Mouse (Mus musculus): ENCODE results near the gene C1qtnf3. TPM values are rescaled to one million over a fixed set of nuclear protein-coding genes. Genes with fewer than 3 reads are reported as not detected.

C1qtnf3 gene
- polyA plus RNA-seq, 1 experiment from 2014 or later, result 3.3 TPM

GRCm38 (mm10) chr15:11003791-11004190, 51.7 kb downstream of the C1qtnf3 start:
- no peak overlapping the region for H3K27ac ChIP-seq (replicated peaks)
- H3K4me3 ChIP-seq, result no peak overlapping the region
- ATAC-seq (ENCODE audit: low FRiP score, low read depth), result no peak
- no peaks in the 10 kb centered on the region for H3K36me3 ChIP-seq
- no peaks in the 10 kb centered on the region for H3K9me3 ChIP-seq
- no peak overlapping the region for H3K4me2 ChIP-seq (replicated peaks)
- H3K27me3 ChIP-seq, result no peaks in the 10 kb centered on the region
- no peak overlapping the region for H3K9ac ChIP-seq (replicated peaks)
- no peaks in the 10 kb centered on the region for H3K4me1 ChIP-seq
- WGBS, result 90% methylated on average over 4 of the region's 4 CpGs

- no peaks in the 10 kb centered on the region for H3K36me3 ChIP-seq
- no peak for ATAC-seq (ENCODE audit: low FRiP score, low read depth)
- no peaks in the 10 kb centered on the region for H3K9me3 ChIP-seq
- no peaks in the 10 kb centered on the region for H3K4me1 ChIP-seq
- H3K27me3 ChIP-seq, result no peaks in the 10 kb centered on the region
- H3K9ac ChIP-seq (replicated peaks), result no peak overlapping the region
- no peak overlapping the region for H3K4me2 ChIP-seq (replicated peaks)
- WGBS, result 83% methylated on average over 6 of the region's 6 CpGs
- H3K27ac ChIP-seq (replicated peaks), result no peak overlapping the region
- no peak overlapping the region for H3K4me3 ChIP-seq
Observed at GRCm38 (mm10) chr15:11004646-11005045, 52.5 kb downstream of the C1qtnf3 start.

GRCm38 (mm10) chr15:11008756-11009155, 56.6 kb downstream of the C1qtnf3 start:
- Histone ChIP-seq H3K9me3 (no peaks in the 10 kb centered on the region), H3K4me1 (no peaks in the 10 kb centered on the region), H3K36me3 (no peaks in the 10 kb centered on the region), H3K9ac (replicated peaks) (no peak overlapping the region), H3K4me2 (replicated peaks) (no peak overlapping the region), H3K27me3 (no peaks in the 10 kb centered on the region), H3K4me3 (no peak overlapping the region), H3K27ac (replicated peaks) (no peak overlapping the region)
- 26% methylated on average over 5 of the region's 5 CpGs for WGBS
- no peak for ATAC-seq (ENCODE audit: low FRiP score, low read depth)

- Histone ChIP-seq H3K27ac (replicated peaks) (no peak overlapping the region), H3K9ac (replicated peaks) (no peak overlapping the region), H3K36me3 (no peaks in the 10 kb centered on the region), H3K4me2 (replicated peaks) (no peak overlapping the region), H3K4me1 (no peaks in the 10 kb centered on the region), H3K27me3 (no peaks in the 10 kb centered on the region), H3K4me3 (no peak overlapping the region), H3K9me3 (no peaks in the 10 kb centered on the region)
- no peak for ATAC-seq (ENCODE audit: low FRiP score, low read depth)
- WGBS, result 93% methylated on average over 11 of the region's 11 CpGs
Observed at GRCm38 (mm10) chr15:11010976-11011548, 58.9 kb downstream of the C1qtnf3 start.

- Histone ChIP-seq H3K27ac (replicated peaks) (no peak overlapping the region), H3K9me3 (no peaks in the 10 kb centered on the region), H3K4me3 (no peak overlapping the region), H3K4me1 (no peaks in the 10 kb centered on the region), H3K27me3 (no peaks in the 10 kb centered on the region), H3K9ac (replicated peaks) (no peak overlapping the region), H3K36me3 (no peaks in the 10 kb centered on the region), H3K4me2 (replicated peaks) (no peak overlapping the region)
- no peak for ATAC-seq (ENCODE audit: low FRiP score, low read depth)
- WGBS, result 11% methylated on average over 2 of the region's 2 CpGs
Observed at GRCm38 (mm10) chr15:11014931-11015330, 62.8 kb downstream of the C1qtnf3 start.

- no peaks in the 10 kb centered on the region for H3K36me3 ChIP-seq
- no peak overlapping the region for H3K4me2 ChIP-seq (replicated peaks)
- no peaks in the 10 kb centered on the region for H3K27me3 ChIP-seq
- H3K4me3 ChIP-seq, result no peak overlapping the region
- no peak overlapping the region for H3K9ac ChIP-seq (replicated peaks)
- no peak overlapping the region for H3K27ac ChIP-seq (replicated peaks)
- ATAC-seq (ENCODE audit: low FRiP score, low read depth), result no peak
- H3K4me1 ChIP-seq, result no peaks in the 10 kb centered on the region
- no peaks in the 10 kb centered on the region for H3K9me3 ChIP-seq
- WGBS, result 79% methylated on average over 4 of the region's 4 CpGs
Observed at GRCm38 (mm10) chr15:11026801-11027561, 74.8 kb downstream of the C1qtnf3 start.

Other genes with a start within 250 kb of the C1qtnf3 start
- 68.8 and 81.3 TPM in 2 replicates for gene Rai14, start 237.7 kb upstream of the C1qtnf3 start, polyA plus RNA-seq (2016; fragmentation: Nextera tagmentation; extraction: Ambion mirVana)
- 8.5 and 9.8 TPM in 2 replicates for gene Amacr, start 29.4 kb downstream of the C1qtnf3 start, polyA plus RNA-seq (2016; fragmentation: Nextera tagmentation; extraction: Ambion mirVana)
- 0.08 and 0.20 TPM in 2 replicates for gene Slc45a2, start 48.4 kb downstream of the C1qtnf3 start, polyA plus RNA-seq (2016; fragmentation: Nextera tagmentation; extraction: Ambion mirVana)
- 1.6 and 2.5 TPM in 2 replicates for gene Rxfp3, start 85.7 kb downstream of the C1qtnf3 start, polyA plus RNA-seq (2016; fragmentation: Nextera tagmentation; extraction: Ambion mirVana)
- 3.0 and 5.1 TPM in 2 replicates for gene Adamts12, start 112.5 kb downstream of the C1qtnf3 start, polyA plus RNA-seq (2016; fragmentation: Nextera tagmentation; extraction: Ambion mirVana)

Data from midbrain, embryonic 12.5 days (tissue).